Mouse (Mus musculus) MEL-GATA-1-ER (cell line): ENCODE measurements at regions not wholly inside any gene's neighbourhood (a gene's known extent, or its start where the extent isn't known, plus 50 kb on each side); places are given as distances from the start of the nearest gene placed in this dataset.

ENCODE experiments used
- DNase-seq: peaks from one replicate; pipeline ENCODE4 v3.0.0-alpha.2; 2012; ENCODE audit warnings: low read depth; ENCODE audit errors: extremely low read depth

DNA sequence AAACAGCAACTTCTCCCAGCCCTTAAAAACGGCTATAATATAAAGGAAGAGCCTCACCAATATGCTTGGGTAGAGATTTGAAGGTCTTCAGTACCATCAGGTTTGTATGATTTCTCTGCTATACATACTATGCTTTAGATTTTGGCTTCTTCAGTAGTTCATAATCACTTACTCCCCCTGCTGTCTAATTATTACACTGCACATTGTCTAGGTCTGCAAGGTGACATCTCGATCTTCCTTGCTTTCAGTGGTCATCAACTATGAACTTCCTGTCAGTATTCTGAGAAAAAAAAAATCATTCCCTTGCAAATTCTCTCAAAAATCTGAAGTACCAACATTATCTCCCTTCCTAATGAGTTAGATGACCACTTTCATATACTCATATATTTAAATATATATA is 225.4 kb upstream of the Galnt5 start:
- peak; percentile 18 for DNase-seq

DNA sequence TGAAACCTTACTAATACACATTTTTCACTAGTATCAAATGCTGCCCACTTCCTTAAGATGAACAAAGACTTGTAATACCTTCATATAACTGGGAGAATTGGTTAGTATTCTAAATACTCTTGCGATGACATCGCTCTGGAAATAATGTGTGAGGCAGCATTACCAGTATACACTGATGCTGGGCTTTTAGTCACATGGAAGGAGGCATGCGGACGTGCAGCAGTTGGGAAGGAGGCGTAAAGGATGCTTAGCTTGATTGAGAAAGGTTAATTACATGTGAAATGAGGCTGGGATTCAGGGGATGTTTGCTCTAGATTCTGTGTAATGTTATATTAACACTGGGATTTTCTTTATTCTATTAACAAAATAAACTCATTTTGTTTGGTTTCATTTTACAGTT is 221.5 kb upstream of the Galnt5 start:
- DNase-seq: no peak

DNA sequence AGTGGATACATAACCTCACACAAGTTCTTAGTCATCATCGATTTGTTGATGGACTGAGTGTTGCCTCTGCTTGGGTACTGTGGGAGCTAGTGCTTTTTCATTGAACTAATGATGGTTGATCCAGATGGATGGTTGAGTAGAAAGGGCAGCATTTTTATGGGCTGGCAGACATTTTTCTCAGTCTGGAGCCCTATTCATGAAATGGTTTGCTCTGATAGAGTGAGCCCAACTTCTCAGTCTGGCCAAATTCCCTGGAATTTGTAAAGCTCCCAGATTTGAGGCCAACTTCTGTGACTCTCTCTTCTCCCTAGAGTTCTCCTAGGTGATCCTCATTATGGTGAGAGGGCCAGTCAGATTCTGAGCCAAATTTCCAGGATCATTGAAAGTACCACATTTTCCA is 216.8 kb upstream of the Galnt5 start:
- DNase-seq: no peak

DNA sequence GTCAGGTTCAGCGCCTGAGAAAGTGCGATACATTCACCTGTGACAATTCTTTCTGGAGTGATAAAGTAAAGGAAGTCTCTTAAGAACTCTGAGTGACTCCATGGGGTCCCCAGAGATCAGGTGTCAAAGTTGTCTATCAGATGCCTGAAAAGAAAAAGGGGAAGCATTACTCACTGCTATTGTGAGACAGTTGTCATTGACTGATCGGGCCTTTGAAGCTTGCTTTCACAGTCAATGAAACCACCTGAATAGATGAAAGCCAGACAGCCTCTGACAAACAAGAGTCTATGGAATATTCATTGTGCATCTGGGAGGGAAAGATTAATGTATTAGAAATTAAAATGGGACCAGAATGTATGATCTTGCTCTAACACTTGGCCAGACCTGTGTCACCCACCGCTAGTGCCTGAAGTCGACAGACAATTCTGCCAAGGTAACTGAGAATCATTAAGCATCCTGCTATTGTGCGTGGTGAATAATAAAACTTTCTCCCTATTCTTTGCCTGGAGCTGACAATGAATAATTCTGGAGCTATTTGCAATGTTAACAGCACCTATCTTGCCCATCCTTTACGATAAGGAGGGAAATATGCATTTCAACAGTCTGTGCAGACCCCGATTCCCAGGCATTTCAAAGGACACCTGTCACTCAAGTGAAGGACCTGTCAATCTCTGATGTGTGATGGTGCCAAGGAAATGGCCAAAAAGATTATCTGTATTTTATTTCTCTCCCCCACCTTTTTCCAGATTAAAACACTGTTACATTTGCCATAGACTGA is 204.0 kb upstream of the Galnt5 start:
- DNase-seq: no peak

DNA sequence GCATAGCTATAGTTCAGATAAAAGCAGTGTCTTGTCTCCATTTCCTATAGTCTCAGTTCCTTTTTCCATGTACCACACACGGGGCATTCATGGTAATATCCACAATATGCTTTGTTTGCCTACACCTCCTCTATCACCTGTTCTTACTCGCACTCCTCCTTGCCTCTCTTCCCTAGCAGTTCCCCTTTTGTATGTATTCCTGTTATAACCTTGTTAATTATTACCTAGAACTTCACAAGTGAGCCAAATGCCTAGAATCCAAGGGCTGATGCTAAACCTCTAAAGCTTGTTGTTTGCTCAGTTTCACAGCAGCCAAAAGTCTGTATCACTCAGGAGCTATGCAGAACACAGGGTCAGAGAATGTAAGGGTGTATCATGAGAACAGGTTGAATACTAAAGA is 198.4 kb upstream of the Galnt5 start:
- no peak for DNase-seq

DNA sequence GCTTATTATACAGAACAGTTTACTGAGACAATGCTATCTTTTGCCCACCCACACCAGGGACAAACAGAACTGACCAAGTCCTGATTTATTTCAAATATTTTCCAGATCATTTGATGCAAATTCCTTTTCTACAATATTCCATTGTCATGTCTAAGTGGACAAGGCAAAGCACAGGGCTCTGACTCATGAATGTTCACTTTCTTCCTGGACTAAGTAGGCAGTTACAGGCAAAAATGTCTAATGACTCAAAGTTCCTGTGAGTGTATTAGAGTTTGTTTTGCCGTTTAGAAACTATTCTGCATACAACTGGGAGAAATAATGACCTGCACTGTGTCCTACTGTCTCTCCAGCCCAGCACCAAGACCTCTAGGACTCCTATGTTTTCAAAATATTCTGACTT is 189.8 kb upstream of the Galnt5 start:
- DNase-seq: no peak

DNA sequence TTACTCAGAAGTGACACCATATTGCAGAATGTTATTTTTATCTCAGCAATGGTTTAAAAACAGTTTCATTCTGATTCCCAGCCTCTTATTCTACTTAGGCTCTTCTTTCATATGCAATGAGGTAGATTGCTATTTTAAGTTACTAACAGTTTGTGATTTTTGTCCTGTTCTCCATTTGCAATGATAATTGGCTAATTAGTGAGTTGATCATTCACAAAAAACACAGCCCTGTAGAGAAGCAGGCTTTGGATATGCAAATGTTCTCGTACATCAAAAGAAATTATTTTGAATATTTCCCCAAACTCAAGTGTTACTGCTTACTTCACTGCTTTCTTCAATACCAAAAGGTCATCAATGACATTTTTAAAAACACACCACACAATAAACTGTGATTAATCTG is 184.7 kb upstream of the Galnt5 start:
- DNase-seq: no peak

DNA sequence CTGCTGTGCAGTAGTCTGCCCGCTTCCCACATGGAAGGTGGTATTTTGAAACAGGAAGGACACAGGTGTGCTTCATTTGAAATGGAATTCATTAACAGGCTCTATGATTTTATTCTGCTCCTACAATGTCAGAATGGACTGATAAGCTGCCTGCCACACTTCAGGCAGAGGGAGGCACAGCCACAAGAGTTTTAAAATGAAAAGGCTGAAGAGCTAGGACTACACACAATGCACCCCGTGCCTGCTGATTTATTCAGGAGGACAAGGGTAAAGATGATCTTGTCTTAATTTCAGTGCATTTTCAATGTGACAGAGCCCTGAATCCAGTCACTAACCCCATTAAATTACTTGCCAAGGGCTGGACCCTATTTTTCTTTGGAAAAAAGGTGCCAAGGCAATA is 177.3 kb upstream of the Galnt5 start:
- DNase-seq: no peak

DNA sequence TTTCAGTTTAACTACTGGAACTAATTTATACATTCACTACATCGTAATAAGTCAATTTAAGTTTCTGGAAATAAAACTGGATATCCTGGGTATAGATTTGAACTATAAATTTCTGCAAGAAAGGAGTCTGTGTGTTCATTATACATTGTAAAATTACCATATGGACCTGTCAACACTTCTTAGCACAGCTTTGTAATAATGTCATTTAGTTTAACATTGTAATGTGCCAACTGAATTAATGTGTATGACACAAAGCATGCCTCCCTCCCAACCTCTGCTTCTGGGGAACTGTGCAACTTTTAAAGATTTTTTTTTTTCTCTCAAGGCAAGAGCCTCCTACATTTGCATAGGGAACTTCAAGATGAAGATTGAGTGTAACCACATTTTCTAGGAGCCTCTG is 176.8 kb upstream of the Galnt5 start:
- DNase-seq: no peak

DNA sequence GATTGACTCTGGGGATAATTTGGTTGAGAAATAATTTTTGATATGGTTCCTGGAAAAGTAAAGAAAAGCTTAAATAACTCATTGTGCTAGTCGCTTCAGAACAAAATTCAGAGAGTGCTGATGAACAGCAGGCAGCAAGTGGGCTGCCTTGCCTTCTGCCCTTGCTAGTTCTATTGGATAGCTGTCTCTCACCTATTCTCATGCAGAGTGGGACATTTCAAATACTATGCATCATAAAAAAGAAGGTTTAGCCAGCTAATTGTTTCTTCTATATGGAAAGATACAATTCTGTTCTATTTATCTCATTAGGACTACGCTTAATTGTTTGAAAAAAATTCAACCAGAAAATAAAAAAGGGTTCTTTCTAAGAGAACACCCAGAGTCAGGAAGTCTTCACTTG is 169.4 kb upstream of the Galnt5 start:
- DNase-seq: no peak

DNA sequence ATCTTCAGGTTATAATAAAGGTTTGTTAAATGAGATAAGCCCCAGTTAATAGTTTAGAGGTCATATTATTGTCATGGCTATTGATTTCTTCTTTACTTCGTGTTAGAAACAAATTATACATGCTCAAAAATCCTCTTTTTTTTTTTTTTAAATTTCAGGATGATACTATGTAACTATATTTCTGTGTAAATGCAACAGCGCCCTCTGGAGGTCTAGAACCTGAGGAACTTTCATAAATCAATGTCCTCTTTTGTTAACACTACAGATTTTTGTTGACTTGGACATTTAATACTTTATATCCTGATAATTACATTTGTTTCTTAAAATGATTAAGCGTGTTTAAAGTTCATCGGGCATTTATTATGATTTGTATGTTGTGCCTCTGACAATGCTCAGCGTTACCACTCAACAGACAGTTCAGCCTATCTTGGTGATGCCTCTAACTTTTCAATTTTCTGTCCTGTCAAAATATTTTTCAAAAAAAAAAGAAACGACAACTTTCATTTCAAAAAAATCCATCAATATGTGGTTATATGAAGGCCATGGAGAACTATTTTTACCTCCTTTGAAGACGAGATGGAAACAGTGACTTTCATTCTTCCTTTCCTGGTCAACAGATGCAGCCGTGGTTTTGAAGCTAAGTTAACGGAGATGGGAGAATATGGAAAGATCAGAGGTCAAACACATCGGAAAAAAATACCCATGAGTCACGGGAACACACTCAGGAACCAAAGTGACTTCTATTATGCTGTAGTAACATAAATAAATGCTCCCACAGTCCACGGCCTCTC is 164.9 kb upstream of the Galnt5 start:
- DNase-seq: peak; percentile 17

DNA sequence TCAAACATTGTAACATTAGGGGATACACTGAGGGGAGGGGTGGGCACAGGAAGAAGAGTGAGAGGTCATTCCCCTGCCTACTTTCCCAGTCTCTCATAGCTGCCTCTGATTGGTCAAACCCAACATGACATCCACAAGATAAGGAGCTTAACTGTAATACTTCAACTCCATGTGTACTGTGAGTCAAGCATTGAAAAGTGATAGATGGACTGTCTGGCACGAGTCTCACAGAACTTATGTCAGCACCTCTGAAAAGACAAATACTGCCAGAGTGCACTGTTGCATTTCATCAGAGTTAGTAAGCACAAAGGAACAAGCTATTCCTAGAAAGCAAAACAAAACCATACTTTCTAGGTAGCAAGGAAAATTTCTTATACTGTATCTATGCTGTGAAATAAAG is 152.5 kb upstream of the Galnt5 start:
- DNase-seq: no peak

DNA sequence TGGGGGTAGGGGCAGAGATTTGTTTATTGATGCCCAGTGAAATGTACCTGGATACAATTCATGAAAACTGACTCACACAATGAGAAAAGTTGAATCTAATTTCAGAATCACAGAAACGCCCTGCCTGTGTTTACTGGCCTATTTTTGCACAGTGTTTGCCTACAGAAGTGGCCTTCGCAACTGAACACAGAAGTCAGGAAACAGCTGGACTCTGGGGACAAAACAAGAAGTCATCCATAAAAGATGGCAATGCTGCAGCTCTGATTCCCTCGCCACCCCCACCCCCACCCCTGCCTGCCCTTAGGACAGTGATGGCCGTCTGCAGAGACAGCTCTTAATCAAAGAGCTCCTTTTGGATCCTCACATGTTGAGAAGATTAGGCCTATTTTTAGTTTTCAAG is 150.0 kb upstream of the Galnt5 start:
- DNase-seq: no peak

DNA sequence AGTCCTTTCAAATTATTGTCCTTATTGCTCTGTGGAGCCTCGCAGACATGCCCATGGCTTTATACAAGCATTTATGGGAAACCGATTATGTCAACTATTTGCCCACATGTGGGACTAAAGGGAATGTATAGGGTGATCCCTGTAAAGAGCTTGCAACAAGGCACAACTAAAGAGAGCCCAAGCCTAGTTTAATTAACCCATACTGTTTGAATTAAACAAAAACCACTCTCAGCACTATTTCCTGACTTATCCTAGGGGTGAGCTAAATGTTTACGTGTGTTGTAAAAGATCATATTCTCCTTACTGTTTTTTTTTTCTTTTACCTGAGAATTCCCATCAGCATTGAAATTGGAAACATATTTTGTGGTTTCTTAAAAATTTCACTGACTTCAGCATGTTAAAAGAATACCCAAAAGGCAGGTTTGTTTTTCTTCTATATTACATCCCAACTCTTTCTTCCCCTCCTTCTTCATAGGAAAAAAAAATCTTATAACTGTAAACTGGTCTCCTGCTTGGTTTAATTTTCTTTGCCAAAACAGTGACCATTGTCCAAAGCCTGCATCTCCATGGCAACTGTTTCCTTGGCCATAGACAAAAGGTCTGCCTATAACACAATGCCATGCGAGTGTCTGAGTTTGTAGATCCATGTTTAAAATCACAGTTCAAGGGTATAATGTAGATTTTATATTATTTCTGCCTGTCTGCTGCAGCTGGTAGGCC is 148.2 kb upstream of the Galnt5 start:
- no peak for DNase-seq

DNA sequence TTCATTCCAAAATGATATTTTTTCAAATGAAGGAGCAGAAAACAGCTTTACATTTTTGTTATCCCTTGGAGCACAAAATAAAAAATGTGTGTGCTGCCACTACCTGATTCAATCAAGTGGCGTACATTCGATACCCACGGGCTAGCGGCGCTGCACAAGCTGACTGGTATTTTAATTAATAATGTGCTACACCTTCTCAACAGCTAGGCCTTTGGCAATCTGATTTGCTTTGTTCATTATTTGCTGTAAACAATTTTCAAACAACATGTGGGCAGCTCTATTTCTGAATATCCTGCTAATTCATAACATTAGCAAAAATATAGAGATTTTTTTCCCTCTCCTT is 147.7 kb upstream of the Galnt5 start:
- DNase-seq: no peak

DNA sequence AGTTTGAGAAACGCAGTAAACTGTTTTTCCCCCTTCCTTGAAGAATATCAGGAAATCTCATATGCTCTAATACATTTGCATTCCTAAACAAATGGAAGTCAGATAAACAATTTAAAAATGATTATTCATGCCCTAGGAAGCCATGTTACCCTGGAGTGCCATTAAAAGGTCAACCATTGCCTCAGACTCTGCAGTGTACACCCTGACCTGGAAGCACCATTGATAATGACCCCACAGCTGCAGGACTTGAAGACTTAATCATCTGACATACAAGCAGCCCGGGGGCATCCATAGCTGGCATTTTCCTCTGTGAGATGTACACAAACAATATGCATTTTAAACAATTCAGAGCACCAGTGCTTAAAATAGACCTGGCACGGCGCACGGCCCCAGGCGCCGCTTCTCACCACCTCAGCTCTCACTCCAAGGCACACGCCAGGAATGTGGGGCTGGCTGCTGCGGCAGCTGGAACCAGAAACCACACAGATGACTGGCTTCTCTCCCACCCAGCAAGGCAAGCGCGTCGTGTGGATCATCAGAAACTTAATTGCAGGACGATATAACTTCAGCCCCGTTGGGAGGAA is 141.1 kb upstream of the Galnt5 start:
- DNase-seq: no peak

DNA sequence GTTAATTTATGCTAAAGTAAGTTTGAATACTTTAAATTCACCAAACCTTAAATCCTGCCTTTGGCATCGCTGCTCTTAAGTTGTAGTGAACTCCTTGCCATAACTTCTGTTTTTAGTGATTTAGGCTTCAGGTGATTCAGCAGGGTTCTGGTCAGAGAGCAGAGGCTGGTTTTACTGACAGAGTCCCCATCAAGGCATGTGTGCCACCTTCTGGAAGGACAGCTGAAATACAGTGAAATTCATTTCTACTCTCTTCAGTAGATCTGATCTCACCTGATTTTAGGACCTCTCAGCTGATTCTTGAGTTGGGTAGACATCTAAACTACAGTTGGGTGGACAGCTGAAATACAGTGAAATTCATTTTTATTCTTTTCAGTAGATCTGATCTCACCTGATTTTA is 132.4 kb upstream of the Galnt5 start:
- no peak for DNase-seq

DNA sequence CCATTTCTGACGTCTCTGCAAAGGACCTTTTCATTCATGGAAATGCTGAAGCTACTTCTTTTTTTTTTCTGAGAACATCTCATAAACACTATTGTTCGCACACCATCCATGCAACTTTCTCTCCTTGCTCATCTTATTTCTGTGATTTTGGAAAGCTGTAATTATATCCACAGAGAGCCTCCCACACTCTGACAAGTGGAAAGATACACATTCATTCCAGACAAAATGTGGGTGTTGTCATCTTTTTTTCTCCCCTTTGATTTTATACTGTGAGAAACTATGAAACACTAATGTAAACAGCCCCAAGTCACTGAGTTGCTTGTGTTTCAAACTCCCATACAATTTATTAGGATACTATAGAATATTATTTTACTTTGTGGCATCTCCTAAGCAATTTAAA is 129.6 kb upstream of the Galnt5 start:
- no peak for DNase-seq

DNA sequence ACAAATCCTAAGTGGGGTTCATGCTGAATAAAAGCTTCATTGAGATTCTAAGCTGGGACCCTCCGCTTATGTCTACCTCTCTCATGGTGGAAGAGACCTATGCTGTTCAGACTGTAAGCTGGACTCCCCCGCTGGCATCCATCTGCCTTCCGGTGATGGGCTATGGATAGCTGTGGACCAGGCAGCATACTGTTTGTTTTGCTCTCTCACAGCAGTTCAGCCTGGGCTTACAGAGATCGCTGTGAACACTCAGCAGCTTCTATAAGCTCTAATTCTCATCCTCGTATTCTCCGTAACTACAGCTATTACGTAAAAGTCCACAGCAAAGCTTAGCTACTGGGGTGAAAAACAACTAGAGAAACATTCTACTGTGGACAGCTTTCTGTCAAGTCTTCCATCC is 97.5 kb upstream of the Galnt5 start:
- DNase-seq: no peak

DNA sequence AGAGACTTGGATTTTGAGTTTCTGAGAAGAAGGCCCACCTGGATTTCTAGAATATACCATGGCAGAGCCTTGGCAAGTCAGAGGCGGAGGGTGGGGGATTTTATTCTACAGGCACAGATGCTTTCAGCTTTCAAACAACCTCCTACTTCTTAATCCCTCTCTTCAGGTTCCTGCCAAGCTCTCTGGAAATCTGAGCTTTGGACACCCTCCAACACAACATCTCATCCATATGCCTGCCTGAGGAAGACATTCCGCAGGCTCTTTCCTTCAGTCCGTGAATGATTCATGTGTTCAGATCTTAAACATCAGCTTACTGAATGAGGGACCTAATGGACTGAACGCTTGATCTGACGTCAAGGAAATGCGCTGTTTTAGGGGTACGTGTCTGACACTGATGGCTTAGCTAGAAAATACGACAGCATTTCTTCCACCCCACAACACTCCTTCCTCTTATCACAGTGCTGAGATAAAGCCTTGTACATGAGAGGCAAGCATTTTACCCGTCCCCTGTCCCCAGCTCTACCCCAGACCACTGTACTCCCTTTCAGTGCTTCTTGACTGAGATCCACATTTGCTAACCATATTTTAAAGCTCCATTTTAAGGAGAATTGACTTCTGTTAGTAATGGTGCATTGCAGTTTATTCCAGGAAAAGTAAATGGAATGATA is 97.0 kb upstream of the Galnt5 start:
- DNase-seq: no peak

DNA sequence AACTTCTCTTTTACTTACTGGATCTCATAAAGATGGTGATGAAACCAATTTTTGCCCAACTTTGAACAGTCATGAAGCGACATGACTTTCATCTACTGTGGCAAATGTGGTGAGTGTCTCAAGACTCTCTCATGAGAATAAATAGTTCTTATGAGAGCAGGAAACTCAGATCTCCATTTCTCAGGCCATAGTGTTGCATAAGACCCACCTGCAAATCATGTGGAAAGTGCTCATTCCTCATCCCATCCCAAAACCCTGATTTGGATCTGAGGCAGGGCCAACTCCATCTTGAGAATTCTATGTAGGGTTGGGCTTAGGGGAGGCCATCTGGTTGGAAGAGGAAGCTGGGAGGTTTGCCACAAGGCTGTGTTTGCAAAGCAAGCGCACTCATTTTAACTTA is 92.5 kb upstream of the Galnt5 start:
- DNase-seq: no peak

DNA sequence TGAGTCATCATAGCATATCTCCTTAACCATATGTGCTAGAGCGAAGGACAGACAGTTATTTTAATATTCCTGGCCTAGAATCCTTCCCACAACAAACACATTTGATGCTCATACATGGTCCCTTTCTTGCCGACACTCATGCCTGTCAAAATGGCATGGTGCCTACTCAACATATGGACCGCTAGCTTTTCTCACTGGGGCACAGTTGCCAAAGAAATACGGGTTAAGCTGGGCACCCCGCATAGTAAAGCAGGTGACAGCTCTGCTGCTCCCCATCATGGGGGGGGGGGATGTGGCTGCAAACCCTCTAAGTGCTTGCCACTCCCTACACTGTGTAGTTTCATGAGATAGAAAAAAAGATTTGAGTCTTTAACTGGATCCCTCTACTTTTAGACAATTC is 90.7 kb upstream of the Galnt5 start:
- DNase-seq: no peak
